ENCODE assay signal across 12 mouse cellular contexts in genomic region chr8:77803147-77803903, GRCm38 (mm10).
A peak's percentile ranks its signal among the peaks of the same experiment; 100 is the strongest.
DNase-seq lines count a peak whose midpoint lies in the region; ATAC-seq lines count a peak whose summit lies in the region.
"Had no signal": no experiment of that assay in that cellular context is flagged by ENCODE, and none has a peak within 500 bp of the region (broad histone marks: within the 10 kb centered on the region; RNA-seq: fewer than 3 reads in every experiment).

No protein-coding gene starts in this region.

- ATAC-seq in stomach, embryonic 16.5 days (ENCODE audit: insufficient read depth, low FRiP score), result peak; percentile 85
- ATAC-seq in inflammation-experienced regulatory T-cells, adult 6 months, result no peak
- ATAC-seq in megakaryocyte-erythroid progenitor cell, adult 5-6 weeks (replicated peaks; ENCODE audit: low FRiP score, low TSS enrichment, poor library complexity, severe bottlenecking), result no peak
- ATAC-seq: activated CD4-positive, CD25-positive, alpha-beta regulatory T cell, adult 4 months had no signal

- no peak overlapping the region for H3K4me3 ChIP-seq in limb, embryonic 10.5 days
- H3K4me3 ChIP-seq in stomach, embryonic 16.5 days (replicated peaks; ENCODE audit: low read length), result no peak overlapping the region
- H3K4me3 ChIP-seq: heart, embryonic 15.5 days; midbrain, embryonic 12.5 days had no signal

- no peak overlapping the region for H3K27ac ChIP-seq in limb, embryonic 10.5 days
- peak overlapping the region; percentile 57 for H3K27ac ChIP-seq in stomach, embryonic 16.5 days (ENCODE audit: low read length)
- H3K27ac ChIP-seq: heart, embryonic 15.5 days; midbrain, embryonic 12.5 days had no signal

- H3K4me1 ChIP-seq in limb, embryonic 10.5 days, result no peaks in the 10 kb centered on the region
- no peaks in the 10 kb centered on the region for H3K4me1 ChIP-seq in stomach, embryonic 16.5 days (ENCODE audit: control insufficient read depth, insufficient read depth, low read length)
- H3K4me1 ChIP-seq: midbrain, embryonic 12.5 days had no signal

- no peak overlapping the region for H3K4me2 ChIP-seq in stomach, embryonic 16.5 days (ENCODE audit: low read depth, low read length)
- H3K4me2 ChIP-seq: heart, embryonic 15.5 days; midbrain, embryonic 12.5 days had no signal

- H3K36me3 ChIP-seq in limb, embryonic 10.5 days, result no peaks in the 10 kb centered on the region
- no peaks in the 10 kb centered on the region for H3K36me3 ChIP-seq in stomach, embryonic 16.5 days (ENCODE audit: control insufficient read depth, insufficient read depth, low read length)
- H3K36me3 ChIP-seq: heart, embryonic 15.5 days; midbrain, embryonic 12.5 days had no signal

- peak; percentile 9 for DNase-seq in kidney, adult 11 months
- DNase-seq in kidney, adult 18-20 months, result no peak
- DNase-seq in heart, postnatal 10 days, result peak; percentile 27 to 30
- DNase-seq in limb, embryonic 10.5 days (ENCODE audit: low spot score), result peak; percentile 19
- no peak for DNase-seq in frontal cortex, postnatal 10 days (ENCODE audit: low spot score in 2 of 2)
- DNase-seq: cerebellum, adult 9-10 months had no signal

- no peaks in the 10 kb centered on the region for H3K27me3 ChIP-seq in limb, embryonic 10.5 days (ENCODE audit: low read depth, poor library complexity, severe bottlenecking)
- no peaks in the 10 kb centered on the region for H3K27me3 ChIP-seq in stomach, embryonic 16.5 days (ENCODE audit: control insufficient read depth, insufficient read depth, low read length)
- H3K27me3 ChIP-seq: heart, embryonic 15.5 days; midbrain, embryonic 12.5 days had no signal

- H3K9ac ChIP-seq in stomach, embryonic 16.5 days (ENCODE audit: low read length), result no peak overlapping the region
- H3K9ac ChIP-seq: heart, embryonic 15.5 days; midbrain, embryonic 12.5 days had no signal

- intact Hi-C loops in heart, postnatal 10 days (cut with DNase I), result no loop called here

- H3K9me3 ChIP-seq in limb, embryonic 10.5 days (replicated peaks), result no peaks in the 10 kb centered on the region
- no peaks in the 10 kb centered on the region for H3K9me3 ChIP-seq in stomach, embryonic 16.5 days (replicated peaks; ENCODE audit: control insufficient read depth, low read length)
- H3K9me3 ChIP-seq: heart, embryonic 15.5 days; midbrain, embryonic 12.5 days had no signal

- WGBS in limb, embryonic 10.5 days, result 78% methylated on average over 9 of the region's 9 CpGs
- 52% methylated on average over 9 of the region's 9 CpGs for WGBS in stomach, embryonic 16.5 days

Comparison
In these comparisons a context has a peak if more than half of its experiments do, and no peak if none do; other contexts are left out.
1. DNase-seq: peak in kidney, adult 11 months (single experiment), heart, postnatal 10 days (2 of 2) and limb, embryonic 10.5 days (single experiment); none in kidney, adult 18-20 months (single experiment) and frontal cortex, postnatal 10 days (0 of 2).